Mouse (Mus musculus) layer of hippocampus, postnatal 36 days (tissue): Measurements from ENCODE around the gene Cdc5l. TPM values are rescaled to one million over a fixed set of nuclear protein-coding genes. Genes with fewer than 3 reads are reported as not detected.
"Not testable (repeated sequence)": the region's sequence is repeated elsewhere in the genome, so short reads cannot be mapped to it uniquely, and the experiment has no call there.

Source experiments
- DNase-seq, 2 experiments: peaks; one replicate each; pipeline ENCODE4 v3.0.0; 2022
- total RNA-seq, 2 experiments: library from RNA; stranded (reverse); gene quantifications; 2 replicates each; pipeline ENCODE4 v1.2.3; 2021

Gene Cdc5l
- total RNA-seq, 2 experiments from 2014 or later = 56.7 to 57.5 TPM

DNA sequence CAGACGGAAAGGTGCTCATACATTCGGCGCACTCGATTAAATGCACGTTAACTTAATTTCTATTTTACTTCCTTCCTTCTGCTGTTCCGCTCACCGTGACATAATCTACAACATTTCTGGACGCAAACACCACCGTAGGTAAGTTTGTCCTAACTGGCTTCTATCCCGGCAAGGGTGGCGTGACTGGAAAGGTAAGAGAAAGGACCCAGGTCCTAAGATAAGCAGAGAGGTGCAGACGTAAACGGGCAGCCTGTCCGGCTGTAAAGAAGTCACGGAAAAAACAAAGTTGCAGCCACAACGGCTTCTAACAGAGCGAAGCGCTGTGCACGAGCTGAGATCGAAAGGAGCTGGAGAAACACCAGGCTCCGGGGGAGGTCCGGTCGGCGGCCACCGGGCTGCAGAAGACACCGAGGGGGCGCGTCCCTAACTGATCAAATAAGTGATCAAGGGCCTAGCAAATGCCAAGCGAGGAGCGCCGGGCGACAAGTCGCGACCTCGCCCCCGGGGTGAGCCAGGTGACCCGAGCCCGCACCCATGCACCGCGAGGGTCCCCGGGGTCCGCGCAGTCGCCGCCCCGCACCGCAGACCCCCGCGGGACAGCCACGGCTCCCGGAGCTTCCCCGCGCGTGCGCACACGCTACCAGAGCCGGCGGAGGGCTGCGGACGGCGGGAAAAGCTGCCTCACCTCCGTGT lies 685 bp downstream of the Cdc5l start:
- DNase-seq = no peak

DNA sequence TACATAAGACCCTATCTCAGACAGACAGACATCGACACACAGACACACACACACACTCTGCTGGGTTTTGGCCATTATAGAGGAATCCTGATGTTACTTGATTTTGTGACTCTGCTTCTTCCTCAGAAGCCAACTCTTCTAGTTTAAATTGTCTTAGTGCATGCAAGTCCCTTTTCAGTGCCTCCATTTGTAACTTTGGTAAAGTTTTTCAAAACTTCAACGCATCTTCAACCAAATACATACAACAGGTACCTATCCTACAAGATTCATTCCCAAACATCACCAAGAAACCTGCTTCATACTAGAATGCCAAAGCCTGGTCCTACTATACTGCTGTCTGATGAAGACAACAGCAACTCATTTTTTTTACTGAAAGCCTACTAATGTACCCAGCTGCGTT lies 1.5 kb downstream of the Cdc5l start:
- no peak for DNase-seq

DNA sequence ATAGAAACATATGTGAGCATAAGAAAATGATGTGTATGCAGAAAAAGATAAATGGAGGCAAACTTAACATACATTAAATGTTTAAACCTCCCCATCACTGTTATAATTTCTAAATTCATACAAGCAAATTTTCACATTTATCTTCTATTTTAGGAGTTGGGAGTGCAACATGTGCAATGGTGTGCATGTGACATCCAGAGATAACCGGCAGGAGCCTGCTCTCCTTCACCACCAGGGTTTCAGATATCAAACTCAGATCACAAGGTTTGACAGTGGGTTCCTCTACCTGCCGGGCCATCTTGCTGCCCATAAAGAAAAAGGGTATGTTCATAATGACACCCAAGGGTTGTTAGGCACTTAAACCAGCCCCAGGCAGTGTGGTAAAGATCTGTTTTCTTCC lies 16.1 kb downstream of the Cdc5l start:
- no peak for DNase-seq

DNA sequence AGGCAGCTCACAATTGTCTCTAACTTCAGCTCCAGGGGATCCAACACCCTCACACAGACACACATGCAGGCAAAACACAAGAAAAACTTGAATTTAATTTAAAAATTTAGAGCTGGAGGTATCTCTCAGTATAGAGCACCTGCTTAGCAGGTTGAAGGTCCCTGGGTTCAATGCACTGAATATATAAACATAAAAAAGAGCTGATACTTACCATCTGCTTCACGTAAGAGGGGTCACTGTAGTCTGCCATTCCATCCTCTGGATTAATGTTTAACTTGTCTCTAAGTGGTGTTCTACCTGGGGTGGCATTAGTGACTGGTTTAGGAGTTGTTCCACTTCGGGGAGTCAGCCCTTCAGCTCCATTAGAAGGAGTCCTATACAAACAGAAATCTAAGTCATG lies 21.9 kb downstream of the Cdc5l start:
- not testable (repeated sequence) for DNase-seq

DNA sequence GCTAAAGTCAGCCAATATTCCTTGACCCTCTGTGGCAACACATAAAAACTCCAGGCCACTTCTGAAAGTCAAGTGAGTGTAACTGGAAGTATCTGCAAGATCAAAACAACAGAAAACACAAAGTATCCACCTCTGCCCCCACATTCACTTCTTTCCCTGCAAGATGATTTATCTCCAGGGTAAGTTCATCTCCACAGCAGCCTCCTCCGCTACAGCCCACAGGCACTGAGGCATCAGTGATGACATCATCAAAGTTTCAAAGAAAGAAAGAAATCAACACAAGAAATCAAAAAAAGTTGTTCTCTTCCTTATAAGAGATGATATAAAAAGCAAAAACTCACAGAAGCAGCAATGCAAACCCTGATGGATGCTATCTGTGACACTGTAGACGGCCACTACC lies 24.8 kb downstream of the Cdc5l start:
- no peak for DNase-seq

DNA sequence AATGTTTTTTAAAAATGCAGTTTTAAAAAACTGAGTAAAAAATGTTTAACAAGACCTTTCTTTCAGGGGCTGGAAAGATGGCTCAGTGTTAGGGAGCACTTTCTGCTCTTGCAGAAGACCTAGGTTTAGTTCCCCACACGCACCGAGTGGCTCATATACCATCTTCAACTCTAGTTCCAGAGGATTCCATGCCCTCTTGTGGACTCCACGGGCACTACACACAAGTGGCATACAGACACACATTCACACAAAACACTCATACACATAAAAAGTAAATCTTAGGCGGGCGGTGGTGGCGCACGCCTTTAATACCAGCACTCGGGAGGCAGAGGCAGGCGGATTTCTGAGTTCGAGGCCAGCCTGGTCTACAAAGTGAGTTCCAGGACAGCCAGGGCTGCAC lies 27.3 kb downstream of the Cdc5l start:
- no peak for DNase-seq

DNA sequence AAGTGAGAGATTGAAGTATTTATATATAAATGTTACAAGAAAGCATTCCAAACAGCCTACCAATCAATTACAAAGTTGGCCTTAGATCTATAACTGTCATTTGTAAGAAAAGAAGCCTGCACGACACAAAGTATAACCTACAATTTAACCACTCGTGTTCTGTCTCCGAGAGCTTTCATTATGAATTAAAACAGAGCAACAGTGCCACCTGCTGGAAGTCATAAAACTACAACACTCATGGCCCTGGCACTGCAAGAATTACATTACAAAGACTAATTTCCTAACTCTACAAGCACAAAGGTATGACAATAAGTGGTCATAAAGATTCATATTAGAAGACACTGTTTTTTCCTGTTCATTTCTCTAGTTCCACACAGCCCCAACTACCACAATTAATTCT lies 30.3 kb downstream of the Cdc5l start:
- peak; percentile 18 to 37 for DNase-seq

DNA sequence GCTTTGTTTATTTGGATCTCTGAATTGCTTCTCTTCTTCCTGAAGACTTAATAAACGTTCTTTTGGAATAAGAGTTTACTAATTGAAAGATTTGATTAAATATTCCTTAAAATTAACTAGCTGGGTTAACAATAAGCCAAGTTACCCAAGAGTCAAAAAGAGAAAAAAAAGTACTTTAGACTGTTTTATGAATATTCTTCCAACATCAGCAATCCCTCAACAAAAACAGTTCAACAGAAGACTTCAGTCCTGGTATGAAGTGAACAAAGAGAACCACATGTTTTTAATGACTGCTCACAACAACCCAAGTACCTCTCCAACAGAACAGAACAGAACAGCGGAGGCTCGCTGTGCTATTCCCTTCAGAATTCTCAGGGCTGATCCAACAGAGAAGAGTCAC lies 30.9 kb downstream of the Cdc5l start:
- no peak for DNase-seq

DNA sequence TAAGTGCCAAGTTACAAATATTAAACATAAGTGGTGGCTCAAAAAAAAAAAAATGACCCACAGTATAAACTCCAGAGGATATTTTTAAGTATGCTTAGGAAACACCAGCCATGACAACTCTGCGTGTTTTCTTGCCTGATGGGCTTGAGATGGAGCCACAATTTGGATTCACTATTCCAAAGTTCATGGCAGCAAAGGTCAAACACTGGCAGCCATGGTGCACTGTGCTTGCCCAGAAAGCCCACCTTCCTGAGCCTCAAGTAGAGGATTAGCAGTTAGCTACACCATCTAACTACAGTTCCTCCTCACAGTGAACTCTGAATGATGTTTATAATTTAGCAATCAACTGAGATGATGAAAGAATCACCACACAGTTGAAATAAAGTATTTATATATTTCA lies 31.4 kb downstream of the Cdc5l start:
- DNase-seq = no peak

DNA sequence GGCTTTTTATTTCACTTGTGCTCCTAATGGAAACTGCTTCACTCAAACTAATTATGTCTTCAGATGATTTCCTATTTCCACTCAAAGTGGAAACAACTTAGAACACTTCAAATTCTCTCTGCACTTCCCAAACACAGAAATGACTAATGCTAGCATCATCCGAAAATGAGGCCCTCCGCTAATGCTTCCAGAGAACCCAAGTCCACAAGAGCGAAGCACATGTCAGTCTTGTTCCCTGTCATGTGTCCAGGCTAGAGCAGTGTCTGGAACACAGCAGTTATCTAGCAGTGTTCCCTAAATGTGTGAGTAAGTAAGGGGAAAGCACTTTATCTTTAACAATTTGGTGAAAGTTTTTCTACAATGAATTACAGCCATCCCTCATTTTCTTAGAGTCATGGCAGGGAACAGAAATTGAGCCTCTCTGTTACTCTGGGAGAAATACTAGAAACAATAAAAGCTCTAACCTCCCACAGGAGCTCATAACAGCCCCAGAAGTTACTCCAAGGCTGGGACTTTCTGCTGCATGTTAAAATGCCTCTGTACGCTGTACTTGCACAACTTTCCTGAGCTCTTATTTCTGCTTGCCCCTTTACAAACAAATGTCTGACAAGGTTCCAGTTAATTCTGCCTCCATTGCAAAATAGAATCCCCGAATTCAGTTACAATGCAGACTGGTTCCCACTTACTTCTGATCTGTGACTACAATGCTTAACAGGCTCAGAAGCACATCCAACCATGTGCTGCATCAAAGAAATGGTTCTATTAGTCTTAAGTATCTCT lies 32.2 kb downstream of the Cdc5l start:
- DNase-seq = no peak

DNA sequence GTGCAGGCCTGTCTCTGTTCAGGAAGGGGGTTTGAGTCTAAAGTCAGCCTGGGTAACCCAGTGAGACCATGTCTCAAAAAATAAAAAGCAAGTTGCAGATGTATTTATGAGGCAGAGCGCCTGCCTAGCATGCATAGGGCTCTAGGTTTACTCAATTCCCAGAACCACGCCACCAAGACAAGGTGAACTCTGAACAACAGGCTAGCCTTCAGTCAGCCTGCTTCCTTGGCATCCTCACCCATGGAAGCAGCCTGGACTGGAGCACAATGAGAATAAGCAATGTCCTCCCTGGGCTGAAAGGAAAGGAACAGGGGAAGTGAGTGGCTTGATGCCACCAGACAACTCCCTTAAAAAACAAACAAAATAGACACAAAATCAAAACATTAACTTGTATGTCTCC lies 35.5 kb downstream of the Cdc5l start:
- no peak for DNase-seq

DNA sequence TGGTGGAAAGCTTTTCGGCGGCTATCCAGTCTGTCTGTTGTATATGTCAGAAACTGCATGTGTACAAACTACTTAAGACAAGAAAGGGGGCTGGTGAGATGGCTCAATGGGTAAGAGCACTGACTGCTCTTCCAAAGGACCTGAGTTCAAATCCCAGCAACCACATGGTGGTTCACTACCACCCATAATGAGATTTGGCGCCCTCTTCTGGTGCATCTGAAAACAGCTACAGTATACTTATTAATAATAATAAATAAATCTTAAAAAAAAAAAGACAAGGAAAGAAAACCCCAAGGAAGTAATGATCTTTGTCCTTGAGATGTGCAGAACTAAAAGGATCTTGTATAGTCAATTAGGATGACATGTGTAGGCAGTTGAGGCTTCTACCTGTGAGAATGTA lies 36.0 kb downstream of the Cdc5l start:
- DNase-seq = no peak

DNA sequence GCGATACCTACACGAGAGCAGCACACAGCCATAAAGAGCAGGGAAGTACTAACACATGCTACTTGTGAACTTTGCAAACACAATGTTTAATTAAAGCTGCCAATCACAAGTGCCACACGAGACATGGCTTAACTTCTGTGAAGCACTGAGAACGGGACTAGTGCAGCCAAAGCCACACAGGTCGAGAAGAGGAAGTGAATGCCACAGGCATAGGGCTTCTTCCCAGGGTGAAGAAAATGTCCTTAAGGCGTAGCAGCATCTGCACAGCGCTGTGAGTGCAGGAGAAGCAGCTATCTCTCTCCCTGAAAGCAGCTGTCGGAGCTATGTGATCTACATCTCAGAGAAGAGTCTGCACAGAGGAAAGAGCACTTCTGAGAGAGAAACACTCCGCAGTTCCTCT lies 38.9 kb downstream of the Cdc5l start:
- DNase-seq = no peak

DNA sequence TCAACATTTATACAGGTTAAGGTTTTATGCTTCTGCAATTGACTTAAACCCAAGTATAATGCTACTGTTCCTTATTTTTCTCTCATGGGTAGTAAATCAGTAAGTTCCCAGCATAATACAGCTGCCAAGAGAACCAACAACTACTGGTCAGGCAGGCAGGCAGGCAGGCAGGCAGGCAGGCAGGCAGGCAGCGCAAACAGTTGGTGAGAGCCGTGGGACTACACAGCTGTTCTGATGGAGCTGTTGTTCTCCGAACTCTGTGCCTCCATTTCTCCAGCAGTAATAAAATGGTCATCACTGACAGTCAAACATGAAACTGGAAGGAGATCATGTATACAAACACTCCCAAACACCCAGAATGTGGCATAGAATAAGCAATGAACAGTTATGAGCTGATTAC lies 39.8 kb downstream of the Cdc5l start:
- DNase-seq = no peak

DNA sequence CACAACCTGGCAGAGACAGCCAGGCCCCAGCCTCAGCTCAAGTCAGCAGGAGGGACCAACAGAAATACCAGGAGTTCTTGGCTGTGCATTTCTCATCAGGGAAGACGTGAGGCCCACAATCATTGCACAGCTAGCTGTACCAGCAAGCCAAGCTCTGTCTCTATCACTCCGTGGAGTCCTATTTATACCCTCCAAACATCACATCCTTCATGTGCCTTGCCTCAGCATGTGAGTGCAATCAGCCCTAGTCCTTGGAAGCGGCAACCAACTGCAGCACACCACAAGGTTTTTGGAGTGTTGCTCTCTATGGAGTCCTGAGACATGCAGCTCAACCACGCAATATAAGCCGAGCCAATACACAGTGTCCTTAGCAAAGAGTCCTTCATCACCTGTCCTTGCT lies 43.6 kb downstream of the Cdc5l start:
- DNase-seq = no peak

DNA sequence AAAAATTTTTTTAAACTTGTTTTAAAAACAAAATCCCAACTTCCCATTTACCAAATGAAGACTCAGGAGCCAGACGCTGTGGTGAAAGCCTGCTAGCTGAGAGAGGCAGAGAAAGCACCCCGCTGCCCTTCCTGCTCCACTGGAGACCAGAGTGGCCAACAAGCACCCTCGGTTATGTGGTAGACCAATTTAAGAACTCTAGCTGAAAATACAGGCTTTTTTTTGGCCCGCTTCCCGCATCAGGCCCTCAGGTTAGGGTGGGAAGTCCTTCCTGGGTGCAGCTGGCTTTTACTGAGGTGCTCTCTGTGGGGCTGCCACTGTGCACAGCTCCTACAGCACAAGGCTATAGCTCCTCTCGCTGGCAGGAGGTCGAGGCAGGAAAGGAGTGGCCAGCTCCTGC lies 46.6 kb downstream of the Cdc5l start:
- no peak for DNase-seq

DNA sequence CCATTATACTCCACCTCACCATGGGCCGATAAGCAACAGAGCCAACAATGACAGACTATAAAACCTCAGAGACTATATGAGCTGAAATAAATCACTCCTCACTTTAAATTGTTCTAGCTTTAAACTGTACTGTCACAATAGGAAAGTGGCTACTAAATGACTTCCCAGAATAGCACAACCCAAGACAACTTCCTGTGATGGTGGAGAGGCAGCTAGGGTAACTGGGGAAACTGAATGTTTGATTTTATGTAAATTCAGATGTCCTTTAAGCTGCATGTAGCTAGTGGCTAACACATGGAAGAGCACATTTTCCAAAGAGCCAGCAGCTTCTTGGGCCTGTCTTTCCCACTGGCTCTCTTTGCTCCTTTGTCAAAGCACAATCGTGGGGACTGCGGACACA lies 50.2 kb downstream of the Cdc5l start:
- no peak for DNase-seq

DNA sequence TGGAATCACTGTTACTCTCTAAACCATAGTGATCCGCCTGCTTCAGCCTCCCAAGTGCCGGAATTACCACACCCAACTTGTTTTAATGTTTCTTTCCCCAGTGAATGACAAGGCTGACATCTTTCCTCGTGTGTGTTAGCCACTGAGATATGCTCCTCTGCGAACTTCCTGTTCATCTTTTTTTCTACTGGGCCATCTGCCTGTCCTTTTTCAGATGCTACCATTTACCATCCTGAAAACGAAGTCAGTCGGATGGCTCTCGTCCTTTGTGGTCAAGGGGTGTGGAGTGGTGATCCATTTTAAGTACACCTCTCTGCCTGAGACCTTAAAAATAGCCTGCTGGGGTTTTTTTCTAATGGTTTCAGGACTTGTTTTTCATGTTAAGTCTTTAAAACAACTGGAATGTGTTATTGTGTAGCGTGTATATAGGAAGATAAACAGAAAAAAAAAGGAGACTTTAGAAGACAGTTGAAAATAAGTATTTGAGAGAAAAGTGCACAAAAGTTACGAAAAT lies 54.2 kb downstream of the Cdc5l start:
- DNase-seq = no peak

DNA sequence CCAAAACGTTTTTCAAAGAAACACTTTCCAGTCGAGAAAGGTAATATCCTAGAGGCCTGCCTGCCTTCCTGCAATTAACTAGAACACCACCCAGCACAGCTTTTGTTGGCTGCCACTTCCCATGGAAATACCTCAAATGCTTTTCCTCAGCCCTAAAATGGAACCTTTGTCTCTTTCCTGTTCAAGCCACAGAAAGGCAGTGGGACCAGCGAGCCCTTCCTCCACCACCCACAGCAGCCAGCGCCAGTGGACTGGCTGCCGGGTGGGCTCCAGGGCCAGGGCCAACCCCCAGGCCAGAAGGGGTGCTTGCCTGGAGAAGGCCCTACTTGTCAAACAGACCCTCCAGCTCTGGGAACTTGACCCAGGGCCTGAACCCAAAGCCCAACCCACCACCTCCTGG lies 56.2 kb downstream of the Cdc5l start:
- DNase-seq = no peak

DNA sequence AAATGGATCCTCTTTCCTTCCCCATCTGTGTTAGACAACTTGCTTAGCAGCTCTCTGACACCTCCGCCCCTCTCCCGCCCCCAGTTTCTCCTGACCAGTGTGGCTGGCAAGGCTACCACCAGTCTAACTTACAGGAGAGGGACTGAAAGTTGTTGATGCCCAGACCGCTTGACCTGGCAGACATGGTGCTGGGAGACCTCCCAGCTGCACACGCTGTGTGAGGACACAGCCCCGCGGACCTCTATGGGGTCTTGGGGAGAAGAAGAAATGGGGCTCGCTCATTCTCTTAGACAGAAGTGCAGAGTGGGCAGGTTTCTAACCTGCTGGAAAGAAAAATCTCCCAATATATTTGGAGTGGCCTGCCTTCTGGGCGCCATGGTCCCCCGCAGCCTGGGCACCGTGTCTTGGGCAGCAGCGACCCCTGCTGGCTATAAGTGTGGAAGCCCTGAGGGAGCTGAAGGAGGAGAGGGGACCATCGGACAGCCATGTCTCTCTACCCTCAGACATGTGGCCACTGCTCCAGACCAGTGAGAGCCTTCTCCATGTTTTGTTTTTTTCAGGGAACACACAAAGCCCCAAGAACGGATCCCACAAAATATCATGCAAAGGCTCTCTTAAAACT lies 59.4 kb downstream of the Cdc5l start:
- peak; percentile 72 to 79 for DNase-seq

DNA sequence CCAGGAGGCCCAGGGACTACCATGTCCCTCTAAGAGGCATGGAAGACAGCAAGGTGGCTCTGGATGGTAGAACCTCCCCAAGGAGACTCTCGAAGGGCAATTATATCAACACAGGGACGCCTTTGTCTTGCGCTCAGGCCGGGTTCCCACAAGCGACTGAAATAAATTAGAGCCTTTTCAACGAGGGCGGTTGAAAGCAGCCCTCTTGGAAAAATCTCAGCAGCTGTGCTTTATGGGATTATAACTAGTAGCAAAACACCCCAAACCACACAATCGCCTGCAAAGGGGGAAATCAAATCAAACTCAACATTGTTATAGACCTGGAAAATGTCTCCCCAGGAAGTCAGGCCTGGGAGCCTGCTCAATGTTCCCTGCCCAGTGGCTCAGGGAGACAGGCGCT lies 62.5 kb downstream of the Cdc5l start:
- no peak for DNase-seq

DNA sequence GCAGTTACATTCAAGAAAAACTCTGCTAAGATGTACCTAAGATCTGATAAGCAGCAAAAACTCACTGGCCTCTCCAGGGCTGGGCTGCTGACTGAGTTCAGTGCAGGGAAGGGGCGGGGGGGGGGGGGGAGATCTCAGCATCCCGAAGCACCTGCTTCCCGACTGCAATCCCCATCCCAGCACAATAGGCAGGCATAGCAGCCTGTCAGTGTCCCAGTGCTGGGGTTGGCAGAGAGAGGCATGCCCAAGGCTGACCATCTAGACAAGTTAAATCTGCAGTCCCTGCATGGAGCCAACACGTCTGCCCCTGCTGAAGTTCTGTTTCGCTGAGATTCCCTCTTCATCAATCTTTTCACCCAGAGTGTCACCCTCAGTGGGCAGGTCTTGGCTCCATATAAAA lies 63.0 kb downstream of the Cdc5l start:
- no peak for DNase-seq

DNA sequence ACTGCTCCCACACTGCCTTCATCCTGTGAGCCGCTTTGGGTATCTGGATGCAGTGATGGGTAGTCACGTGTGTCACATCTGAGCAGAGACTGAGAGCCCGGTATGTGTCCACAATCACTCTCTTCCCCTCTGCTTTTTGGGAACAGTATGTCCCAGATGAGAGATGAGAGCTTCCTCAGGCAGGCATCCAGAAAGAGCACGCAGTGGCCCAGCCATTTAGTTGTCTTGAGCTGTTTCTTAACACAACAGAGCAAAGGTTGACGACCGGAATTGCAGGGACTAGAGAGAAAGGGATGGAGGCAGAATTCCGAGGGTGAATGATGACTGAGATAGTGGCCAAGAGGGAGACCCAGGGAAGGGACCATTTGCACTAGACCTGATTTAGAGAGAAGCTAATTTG lies 68.7 kb downstream of the Cdc5l start:
- DNase-seq = no peak

DNA sequence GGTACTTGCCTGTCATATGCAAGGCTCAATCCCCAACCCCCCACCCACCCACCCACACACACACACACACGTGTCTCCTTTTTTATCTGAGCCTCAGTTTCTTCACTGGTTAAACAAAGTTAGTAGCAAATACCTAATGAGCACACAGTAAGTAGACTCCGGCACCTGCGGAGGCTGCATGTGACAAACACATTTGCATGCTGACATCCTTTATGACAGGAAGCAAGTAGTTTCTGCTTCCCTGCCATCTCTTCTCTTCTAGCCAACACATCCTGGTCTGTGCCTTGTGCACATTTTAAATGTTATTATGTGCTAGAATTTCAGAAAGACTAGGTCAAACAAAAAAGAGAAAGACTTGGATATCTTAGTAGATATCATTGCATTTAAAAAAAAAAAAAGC lies 72.6 kb downstream of the Cdc5l start:
- DNase-seq = no peak
